Mouse (Mus musculus): ENCODE results near the gene Pum3.

DNA sequence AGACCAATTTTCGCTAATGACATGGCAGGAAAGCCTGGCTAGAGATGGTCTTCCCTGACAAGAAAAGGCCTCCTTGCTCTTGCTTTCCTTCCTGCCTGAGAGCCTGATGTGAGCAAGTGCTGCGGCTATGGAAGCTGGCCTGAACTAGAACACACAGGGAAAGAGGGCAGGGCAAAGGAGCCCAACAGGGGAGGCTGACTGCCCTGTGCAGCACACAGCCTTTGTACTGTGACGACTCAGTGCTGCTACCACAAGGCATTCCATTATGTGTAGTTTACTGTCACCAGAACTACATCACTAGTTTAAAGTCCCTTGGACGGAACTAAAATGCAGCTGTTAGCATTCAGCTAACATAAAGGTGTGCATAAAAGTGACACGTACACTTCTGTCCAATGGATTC, 32.4 kb downstream of the Pum3 start:
- TF ChIP-seq HCFC1 (IDR thresholded peaks at IDR 0.05; ENCODE audit: borderline replicate concordance, insufficient read depth, low read length) (no peak), MAFK (IDR thresholded peaks at IDR 0.05; ENCODE audit: insufficient read depth, low read depth, low read length) (no peak), CHD2 (IDR thresholded peaks at IDR 0.05; ENCODE audit: low read depth, low read length) (no peak), ZC3H11A (IDR thresholded peaks at IDR 0.05; ENCODE audit: borderline replicate concordance, low read depth, low read length) (no peak)
